In genomic region chr5:114538752-114539151, GRCm38 (mm10) we compare ENCODE assay signal across 12 mouse cellular contexts. TPM values are rescaled to one million over a fixed set of nuclear protein-coding genes. Genes with fewer than 3 reads are reported as not detected.
DNase-seq lines count a peak whose midpoint lies in the region; ATAC-seq lines count a peak whose summit lies in the region.
"Had no signal": no experiment of that assay in that cellular context is flagged by ENCODE, and none has a peak within 500 bp of the region (broad histone marks: within the 10 kb centered on the region; RNA-seq: fewer than 3 reads in every experiment).

No protein-coding gene starts in this region.

- H3K4me2 ChIP-seq in forebrain, embryonic 11.5 days (ENCODE audit: low read depth, low read length, severe bottlenecking), result no peak overlapping the region
- no peak overlapping the region for H3K4me2 ChIP-seq in neural tube, embryonic 11.5 days (ENCODE audit: low read depth)
- H3K4me2 ChIP-seq: heart, embryonic 13.5 days had no signal

- ATAC-seq in forebrain, embryonic 11.5 days (replicated peaks; ENCODE audit: low FRiP score), result no peak
- no peak for ATAC-seq in neural tube, embryonic 11.5 days (ENCODE audit: insufficient read depth, low FRiP score, low TSS enrichment)
- ATAC-seq in activated CD4-positive, CD25-positive, alpha-beta regulatory T cell, adult 4 months, result no peak
- ATAC-seq: intestine, postnatal 0 days; liver, embryonic 12.5 days had no signal

- peaks cover 6% of the 10 kb centered on the region for H3K9me3 ChIP-seq in forebrain, embryonic 10.5 days
- peaks cover 4% of the 10 kb centered on the region; the same call in 1 of the 2 replicates for H3K9me3 ChIP-seq in forebrain, embryonic 11.5 days (ENCODE audit: control insufficient read depth, low read length)
- H3K9me3 ChIP-seq in neural tube, embryonic 11.5 days (ENCODE audit: control insufficient read depth, low read length), result no peaks in the 10 kb centered on the region

- no peak for DNase-seq in forebrain, embryonic 10.5 days (ENCODE audit: extremely low spot score, low spot score)
- DNase-seq in forebrain, embryonic 11.5 days (ENCODE audit: low spot score), result no peak
- DNase-seq in neural tube, embryonic 11.5 days (ENCODE audit: low spot score), result peak; percentile 40
- DNase-seq in neural tube, embryonic 10.5 days (ENCODE audit: extremely low spot score, low spot score), result no peak
- peak; percentile 76 for DNase-seq in forelimb bud, embryonic 11.5 days (ENCODE audit: low read depth, low spot score)
- DNase-seq in retina, postnatal 1 day, result peak; percentile 77
- DNase-seq in heart, adult 18-20 months, result no peak

- peak overlapping the region; percentile 77 for H3K27ac ChIP-seq in forebrain, embryonic 10.5 days
- H3K27ac ChIP-seq in forebrain, embryonic 11.5 days (ENCODE audit: low read depth, low read length), result no peak overlapping the region
- no peak overlapping the region for H3K27ac ChIP-seq in neural tube, embryonic 11.5 days (ENCODE audit: low read depth, low read length)
- H3K27ac ChIP-seq: heart, embryonic 13.5 days; liver, embryonic 12.5 days; macrophage had no signal

- 27% methylated on average over 4 of the region's 4 CpGs for WGBS in forebrain, embryonic 10.5 days
- 17% methylated on average over 4 of the region's 4 CpGs for WGBS in forebrain, embryonic 11.5 days
- WGBS in neural tube, embryonic 11.5 days, result 11% methylated on average over 4 of the region's 4 CpGs

- H3K4me1 ChIP-seq in forebrain, embryonic 10.5 days, result peaks cover 42% of the 10 kb centered on the region
- peaks cover 18% of the 10 kb centered on the region for H3K4me1 ChIP-seq in forebrain, embryonic 11.5 days (replicated peaks; ENCODE audit: control insufficient read depth, insufficient read depth, low read length)
- H3K4me1 ChIP-seq in neural tube, embryonic 11.5 days (ENCODE audit: control insufficient read depth, insufficient read depth, low read length), result peaks cover 8% of the 10 kb centered on the region
- H3K4me1 ChIP-seq: liver, embryonic 12.5 days had no signal

- H3K4me3 ChIP-seq in forebrain, embryonic 10.5 days, result no peak overlapping the region
- H3K4me3 ChIP-seq in forebrain, embryonic 11.5 days (ENCODE audit: low read depth, low read length), result no peak overlapping the region
- H3K4me3 ChIP-seq in neural tube, embryonic 11.5 days (ENCODE audit: low read depth, low read length), result no peak overlapping the region
- H3K4me3 ChIP-seq: heart, embryonic 13.5 days; liver, embryonic 12.5 days had no signal

- H3K27me3 ChIP-seq in forebrain, embryonic 10.5 days (ENCODE audit: poor library complexity, severe bottlenecking), result peaks cover 85% of the 10 kb centered on the region
- peaks cover 8% of the 10 kb centered on the region for H3K27me3 ChIP-seq in forebrain, embryonic 11.5 days (ENCODE audit: control insufficient read depth, insufficient read depth, low read length)
- no peaks in the 10 kb centered on the region for H3K27me3 ChIP-seq in neural tube, embryonic 11.5 days (ENCODE audit: control insufficient read depth, insufficient read depth, low read length)

- H3K9ac ChIP-seq in forebrain, embryonic 11.5 days (ENCODE audit: low read length), result no peak overlapping the region
- H3K9ac ChIP-seq in neural tube, embryonic 11.5 days (ENCODE audit: low read length), result no peak overlapping the region
- H3K9ac ChIP-seq: heart, embryonic 13.5 days; liver, embryonic 12.5 days had no signal

- no peaks in the 10 kb centered on the region for H3K36me3 ChIP-seq in forebrain, embryonic 10.5 days (replicated peaks)
- H3K36me3 ChIP-seq in forebrain, embryonic 11.5 days (ENCODE audit: control insufficient read depth, insufficient read depth, low read length), result no peaks in the 10 kb centered on the region
- no peaks in the 10 kb centered on the region for H3K36me3 ChIP-seq in neural tube, embryonic 11.5 days (ENCODE audit: control insufficient read depth, insufficient read depth, low read length)
- H3K36me3 ChIP-seq: heart, embryonic 13.5 days; liver, embryonic 12.5 days had no signal

RNA-seq across cellular contexts. Expression of gene Fam222a, which starts 29.1 kb away (rescaled TPM):
- polyA plus RNA-seq in forebrain, embryonic 10.5 days (2016; fragmentation: Nextera tagmentation; extraction: Ambion mirVana), result 3.9 and 4.1 TPM in 2 replicates
- 8.7 and 9.4 TPM in 2 replicates for polyA plus RNA-seq in forebrain, embryonic 11.5 days (2014; fragmentation: Nextera tagmentation; extraction: Ambion mirVana)
- polyA plus RNA-seq in neural tube, embryonic 11.5 days (2014; fragmentation: Nextera tagmentation; extraction: Ambion mirVana), result 5.0 and 7.5 TPM in 2 replicates
- not detected for polyA plus RNA-seq in activated CD4-positive, CD25-positive, alpha-beta regulatory T cell, adult 4 months (2017; shearing (Covaris generic))
- 1 to 10 TPM; 2.6 to 3.3 TPM for total RNA-seq in heart, adult 18-20 months (2021)

Comparison
In these comparisons a context has a peak if more than half of its experiments do, and no peak if none do; other contexts are left out.
1. DNase-seq: peak in neural tube, embryonic 11.5 days (single experiment), forelimb bud, embryonic 11.5 days (single experiment) and retina, postnatal 1 day (single experiment); none in forebrain, embryonic 10.5 days (single experiment), forebrain, embryonic 11.5 days (single experiment), neural tube, embryonic 10.5 days (single experiment) and heart, adult 18-20 months (0 of 2).